Mouse (Mus musculus) intestine, postnatal 0 days (tissue): Measurements from ENCODE around the gene Pnpla1. TPM values are rescaled to one million over a fixed set of nuclear protein-coding genes. Genes with fewer than 3 reads are reported as not detected.
A peak's percentile ranks its signal among the peaks of the same experiment; 100 is the strongest.
"Not testable (repeated sequence)": the region's sequence is repeated elsewhere in the genome, so short reads cannot be mapped to it uniquely, and the experiment has no call there.

Experiments used
- ATAC-seq: fragments of 200-750 bp; cut with Nextera tagmentation; 2 replicates; pipeline ENCODE4 v1.8.0; 2017; ENCODE audit warnings: mild to moderate bottlenecking, moderate TSS enrichment, moderate library complexity
- H3K27ac ChIP-seq: fragments of 300-500 bp; sonication (generic); 2 replicates; pipeline ENCODE4 v1.5.1; 2014; ENCODE audit warnings: mild to moderate bottlenecking, low read depth, low read length, moderate library complexity
- H3K27me3 ChIP-seq: fragments of 300-500 bp; sonication (generic); replicated peaks from 2 replicates; pipeline ENCODE4 v1.6.1; 2014; ENCODE audit warnings: low read length, mixed read lengths; ENCODE audit not compliant: control insufficient read depth, insufficient read depth
- H3K36me3 ChIP-seq: fragments of 300-500 bp; sonication (generic); 2 replicates; pipeline ENCODE4 v1.6.1; 2014; ENCODE audit warnings: mild to moderate bottlenecking, moderate library complexity; ENCODE audit not compliant: control insufficient read depth, insufficient read depth
- H3K4me1 ChIP-seq: fragments of 300-500 bp; sonication (generic); replicated peaks from 2 replicates; pipeline ENCODE4 v1.6.1; 2014; ENCODE audit warnings: antibody characterized with exemption, low read length, mixed read lengths; ENCODE audit not compliant: control insufficient read depth, insufficient read depth
- H3K4me2 ChIP-seq: fragments of 300-500 bp; sonication (generic); replicated peaks from 2 replicates; pipeline ENCODE4 v1.6.1; 2014; ENCODE audit warnings: low read depth, mild to moderate bottlenecking, moderate library complexity
- H3K4me3 ChIP-seq: fragments of 300-500 bp; sonication (generic); 2 replicates; pipeline ENCODE4 v1.5.1; 2014; ENCODE audit warnings: low read depth, low read length
- H3K9ac ChIP-seq: fragments of 300-500 bp; sonication (generic); 2 replicates; pipeline ENCODE4 v1.6.1; 2014; ENCODE audit warnings: mild to moderate bottlenecking, low read depth, low read length
- H3K9me3 ChIP-seq: fragments of 300-500 bp; sonication (generic); 2 replicates; pipeline ENCODE4 v1.6.1; 2016; ENCODE audit warnings: mixed run types; ENCODE audit not compliant: control insufficient read depth
- CTCF ChIP-seq: sonication (generic); IDR thresholded peaks from 2 replicates; pipeline ENCODE4 v1.5.1; 2016; ENCODE audit warnings: low read depth, mild to moderate bottlenecking, control low read depth, antibody characterized with exemption, moderate library complexity
- WGBS: fragments of 180-500 bp; shearing (Covaris S2); extraction: QIAGEN DNeasy Blood & Tissue Kit; methylation state at CpG from one replicate; pipeline ENCODE4 v1.1.7; 2014; 5-methylcytosine and 5-hydroxymethylcytosine counted together
- polyA plus RNA-seq: library from polyadenylated mRNA; unstranded; fragments of >200 nt; fragmentation: Nextera tagmentation; extraction: Ambion mirVana; gene quantifications from 2 replicates; pipeline ENCODE4 v1.2.1, GENCODE M21; 2015

Pnpla1 gene
- polyA plus RNA-seq, 1 experiment from 2014 or later = 0.12 TPM

GRCm38 (mm10) chr17:28834676-28835075 lies 23.5 kb upstream of the Pnpla1 start:
- WGBS = 41% methylated on average over 10 of the region's 10 CpGs
- TF ChIP-seq CTCF = no peak
- peak; percentile 18; the same call in 1 of the 2 replicates for ATAC-seq

GRCm38 (mm10) chr17:28837840-28838239 lies 20.4 kb upstream of the Pnpla1 start:
- Histone ChIP-seq H3K36me3 (peaks cover 55% of the 10 kb centered on the region), H3K27me3 (no peaks in the 10 kb centered on the region), H3K4me2 (no peak overlapping the region), H3K4me1 (no peaks in the 10 kb centered on the region; the same call in 1 of the 2 replicates), H3K9me3 (no peaks in the 10 kb centered on the region), H3K27ac (no peak overlapping the region), H3K9ac (no peak overlapping the region), H3K4me3 (no peak overlapping the region)
- TF ChIP-seq CTCF = no peak
- ATAC-seq = no peak
- 90% methylated on average over 7 of the region's 7 CpGs for WGBS

More at GRCm38 (mm10) chr17:28834676-28835075, 23.5 kb upstream of the Pnpla1 start:
- no peaks in the 10 kb centered on the region; the same call in 1 of the 2 replicates for H3K4me1 ChIP-seq
- H3K27ac ChIP-seq = peak overlapping the region; percentile 35
- H3K27me3 ChIP-seq = no peaks in the 10 kb centered on the region
- peaks cover 84% of the 10 kb centered on the region for H3K36me3 ChIP-seq
- no peaks in the 10 kb centered on the region for H3K9me3 ChIP-seq
- no peak overlapping the region for H3K9ac ChIP-seq
- H3K4me3 ChIP-seq = no peak overlapping the region
- H3K4me2 ChIP-seq = no peak overlapping the region

GRCm38 (mm10) chr17:28841947-28842346 lies 16.3 kb upstream of the Pnpla1 start:
- H3K27ac ChIP-seq, ATAC-seq: not testable (repeated sequence)
- 97% methylated on average over 4 of the region's 4 CpGs for WGBS

GRCm38 (mm10) chr17:28843665-28844064 lies 14.5 kb upstream of the Pnpla1 start:
- no peaks in the 10 kb centered on the region for H3K4me1 ChIP-seq
- peak overlapping the region; percentile 30 for H3K4me2 ChIP-seq
- peak overlapping the region; percentile 69 for H3K27ac ChIP-seq

More at GRCm38 (mm10) chr17:28841947-28842346, 16.3 kb upstream of the Pnpla1 start:
- H3K4me1 ChIP-seq, H3K9me3 ChIP-seq, H3K27me3 ChIP-seq, H3K4me2 ChIP-seq, H3K4me3 ChIP-seq, H3K9ac ChIP-seq: not testable (repeated sequence)
- TF ChIP-seq CTCF = peak; percentile 43
- H3K36me3 ChIP-seq = peaks cover 24% of the 10 kb centered on the region

GRCm38 (mm10) chr17:28846974-28847617 lies 11.1 kb upstream of the Pnpla1 start:
- peak overlapping the region; percentile 60 for H3K4me2 ChIP-seq

More at GRCm38 (mm10) chr17:28843665-28844064, 14.5 kb upstream of the Pnpla1 start:
- no peak overlapping the region for H3K4me3 ChIP-seq
- no peaks in the 10 kb centered on the region for H3K9me3 ChIP-seq
- peak; percentile 80 for ATAC-seq
- H3K9ac ChIP-seq = no peak overlapping the region; the same call in 1 of the 2 replicates
- H3K36me3 ChIP-seq = peaks cover 8% of the 10 kb centered on the region; the same call in 1 of the 2 replicates
- WGBS = 41% methylated on average over 5 of the region's 5 CpGs
- TF ChIP-seq CTCF = no peak
- H3K27me3 ChIP-seq = no peaks in the 10 kb centered on the region

GRCm38 (mm10) chr17:28850511-28850910 lies 7.7 kb upstream of the Pnpla1 start:
- H3K9me3 ChIP-seq = no peaks in the 10 kb centered on the region
- TF ChIP-seq CTCF = no peak
- H3K27me3 ChIP-seq = no peaks in the 10 kb centered on the region
- ATAC-seq = no peak
- H3K4me2 ChIP-seq = peak overlapping the region; percentile 60; the same call in 1 of the 2 replicates
- H3K27ac ChIP-seq = no peak overlapping the region
- H3K36me3 ChIP-seq = no peaks in the 10 kb centered on the region
- H3K4me3 ChIP-seq = no peak overlapping the region
- no peaks in the 10 kb centered on the region; the same call in 1 of the 2 replicates for H3K4me1 ChIP-seq
- H3K9ac ChIP-seq = no peak overlapping the region
- WGBS = 87% methylated on average over 5 of the region's 5 CpGs

More at GRCm38 (mm10) chr17:28846974-28847617, 11.1 kb upstream of the Pnpla1 start:
- 0 out of 2 replicates have a peak overlapping the region, but pooled peaks have one; percentile 7 for H3K9ac ChIP-seq
- peak; percentile 79 for ATAC-seq
- H3K9me3 ChIP-seq = no peaks in the 10 kb centered on the region
- H3K27ac ChIP-seq = peak overlapping the region; percentile 83
- no peaks in the 10 kb centered on the region; the same call in 1 of the 2 replicates for H3K4me1 ChIP-seq
- no peaks in the 10 kb centered on the region for H3K36me3 ChIP-seq
- no peak for TF ChIP-seq CTCF
- WGBS = 26% methylated on average over 11 of the region's 11 CpGs
- H3K27me3 ChIP-seq = no peaks in the 10 kb centered on the region
- H3K4me3 ChIP-seq = peak overlapping the region; percentile 36; the same call in 1 of the 2 replicates
